ENCODE assay signal across 8 mouse cellular contexts in the genomic region with DNA sequence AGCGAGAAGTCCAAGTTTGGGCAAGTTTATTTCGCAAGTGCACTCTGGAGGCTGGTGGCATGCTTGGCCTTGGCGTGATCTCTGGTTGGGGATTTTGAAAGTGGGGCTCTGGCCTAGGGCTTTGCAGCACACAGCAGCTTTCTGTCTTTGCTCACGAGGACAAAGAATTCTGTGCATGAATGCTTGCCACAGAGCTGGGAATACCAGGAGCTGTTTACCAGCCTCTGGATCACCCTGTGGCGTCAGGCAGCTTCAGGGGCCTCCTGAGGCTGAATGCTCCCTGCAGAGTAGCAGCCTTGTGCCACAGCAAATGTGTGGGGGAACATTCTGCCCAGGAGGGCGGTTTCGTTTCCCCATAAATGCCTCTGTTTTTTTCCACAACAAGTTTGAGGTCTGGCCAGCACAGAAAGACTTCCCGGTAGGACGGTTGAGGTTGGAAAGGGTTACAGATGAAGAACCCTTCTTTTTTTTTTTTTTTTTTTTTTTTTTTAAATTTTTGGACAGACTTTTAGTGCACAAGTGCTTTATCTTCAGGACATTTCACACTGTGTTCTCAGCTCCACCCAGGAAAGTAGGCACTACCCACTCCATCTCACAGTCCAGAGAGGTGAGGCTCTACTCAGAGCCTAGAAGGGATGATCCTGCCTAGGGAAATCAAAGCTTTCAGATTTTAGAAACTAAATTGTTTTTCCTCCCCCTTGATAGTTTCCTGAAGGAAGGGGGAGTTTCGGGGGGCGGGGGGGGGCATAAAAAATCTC. TPM values are rescaled to one million over a fixed set of nuclear protein-coding genes. Genes with fewer than 3 reads are reported as not detected.
DNase-seq lines count a peak whose midpoint lies in the region; ATAC-seq and TF ChIP-seq lines count a peak whose summit lies in the region.

No protein-coding gene starts in this region.

- H3K4me1 ChIP-seq in hindbrain, postnatal 0 days (ENCODE audit: insufficient read depth, low read length), result peaks cover 14% of the 10 kb centered on the region; the same call in 1 of the 2 replicates
- peaks cover 3% of the 10 kb centered on the region; the same call in 1 of the 2 replicates for H3K4me1 ChIP-seq in hindbrain, embryonic 12.5 days
- H3K4me1 ChIP-seq in intestine, embryonic 15.5 days (replicated peaks), result peaks cover 15% of the 10 kb centered on the region; the same call in 1 of the 2 replicates
- 0 out of 2 replicates have a peak, but pooled peaks cover 9% of the 10 kb centered on the region for H3K4me1 ChIP-seq in stomach, embryonic 15.5 days

- H3K4me3 ChIP-seq in hindbrain, postnatal 0 days (ENCODE audit: low read length), result no peak overlapping the region
- H3K4me3 ChIP-seq in hindbrain, embryonic 12.5 days, result no peak overlapping the region
- H3K4me3 ChIP-seq in intestine, embryonic 15.5 days (replicated peaks), result no peak overlapping the region
- H3K4me3 ChIP-seq in stomach, embryonic 15.5 days (replicated peaks), result no peak overlapping the region

- no peak; the same call in 1 of the 2 replicates for ATAC-seq in hindbrain, postnatal 0 days
- no peak for ATAC-seq in hindbrain, embryonic 12.5 days (ENCODE audit: low FRiP score)
- no peak for ATAC-seq in intestine, embryonic 15.5 days
- no peak for ATAC-seq in stomach, embryonic 15.5 days (ENCODE audit: insufficient read depth, low FRiP score, low read depth)

- H3K4me2 ChIP-seq in hindbrain, postnatal 0 days (ENCODE audit: low read depth, low read length), result no peak overlapping the region
- H3K4me2 ChIP-seq in hindbrain, embryonic 12.5 days (replicated peaks), result no peak overlapping the region
- no peak overlapping the region for H3K4me2 ChIP-seq in intestine, embryonic 15.5 days (replicated peaks)
- no peak overlapping the region for H3K4me2 ChIP-seq in stomach, embryonic 15.5 days

- no peaks in the 10 kb centered on the region for H3K36me3 ChIP-seq in hindbrain, postnatal 0 days (ENCODE audit: insufficient read depth, low read length)
- no peaks in the 10 kb centered on the region for H3K36me3 ChIP-seq in hindbrain, embryonic 12.5 days
- H3K36me3 ChIP-seq in intestine, embryonic 15.5 days, result no peaks in the 10 kb centered on the region; the same call in 1 of the 2 replicates
- H3K36me3 ChIP-seq in stomach, embryonic 15.5 days, result 0 out of 2 replicates have a peak, but pooled peaks cover 4% of the 10 kb centered on the region

- 44% methylated on average over 11 of the region's 11 CpGs for WGBS in hindbrain, postnatal 0 days
- WGBS in hindbrain, embryonic 12.5 days, result 57% methylated on average over 11 of the region's 11 CpGs
- 62% methylated on average over 11 of the region's 11 CpGs for WGBS in intestine, embryonic 15.5 days
- WGBS in stomach, embryonic 15.5 days, result 56% methylated on average over 11 of the region's 11 CpGs

- H3K9me3 ChIP-seq in hindbrain, postnatal 0 days (ENCODE audit: low read length), result no peaks in the 10 kb centered on the region
- H3K9me3 ChIP-seq in hindbrain, embryonic 12.5 days (replicated peaks), result no peaks in the 10 kb centered on the region
- no peaks in the 10 kb centered on the region for H3K9me3 ChIP-seq in intestine, embryonic 15.5 days
- H3K9me3 ChIP-seq in stomach, embryonic 15.5 days, result no peaks in the 10 kb centered on the region

- DNase-seq in hindbrain, postnatal 0 days (ENCODE audit: low spot score), result peak; percentile 21
- DNase-seq in NIH3T3 (ENCODE audit: low read depth), result peak; percentile 78
- peak; percentile 96 for DNase-seq in fibroblast of lung, adult 2 months (ENCODE audit: low read depth)
- peak; percentile 66 to 69 for DNase-seq in lung, adult 18-20 months
- DNase-seq in thymus, postnatal 10 days (ENCODE audit: low spot score in 2 of 2), result no peak

- TF ChIP-seq CTCF in hindbrain, postnatal 0 days (IDR thresholded peaks at IDR 0.05; ENCODE audit: low read depth), result no peak

- peak overlapping the region; percentile 51; the same call in 1 of the 2 replicates for H3K27ac ChIP-seq in hindbrain, postnatal 0 days
- no peak overlapping the region; the same call in 1 of the 2 replicates for H3K27ac ChIP-seq in hindbrain, embryonic 12.5 days
- H3K27ac ChIP-seq in intestine, embryonic 15.5 days, result peak overlapping the region; percentile 44; the same call in 1 of the 2 replicates
- H3K27ac ChIP-seq in stomach, embryonic 15.5 days, result peak overlapping the region; percentile 72

- no peak overlapping the region for H3K9ac ChIP-seq in hindbrain, postnatal 0 days (replicated peaks; ENCODE audit: low read length)
- no peak overlapping the region for H3K9ac ChIP-seq in hindbrain, embryonic 12.5 days
- no peak overlapping the region for H3K9ac ChIP-seq in intestine, embryonic 15.5 days
- H3K9ac ChIP-seq in stomach, embryonic 15.5 days, result no peak overlapping the region

- no peaks in the 10 kb centered on the region for H3K27me3 ChIP-seq in hindbrain, postnatal 0 days (ENCODE audit: insufficient read depth, low read length)
- no peaks in the 10 kb centered on the region for H3K27me3 ChIP-seq in hindbrain, embryonic 12.5 days
- H3K27me3 ChIP-seq in intestine, embryonic 15.5 days (replicated peaks), result no peaks in the 10 kb centered on the region
- H3K27me3 ChIP-seq in stomach, embryonic 15.5 days (replicated peaks), result no peaks in the 10 kb centered on the region

RNA-seq across cellular contexts. Expression of a gene that starts 34.1 kb away (rescaled TPM):
- 11.2 and 11.7 TPM in 2 replicates for total RNA-seq in hindbrain, postnatal 0 days (2014; rRNA removed)
- polyA plus RNA-seq in hindbrain, postnatal 0 days (2015; fragmentation: Nextera tagmentation; extraction: Ambion mirVana), result 5.7 and 6.1 TPM in 2 replicates
- 12.7 and 15.4 TPM in 2 replicates for polyA plus RNA-seq in hindbrain, embryonic 12.5 days (2016; fragmentation: Nextera tagmentation; extraction: Ambion mirVana)
- polyA plus RNA-seq in intestine, embryonic 15.5 days (2015; fragmentation: Nextera tagmentation; extraction: Ambion mirVana), result 22.4 and 25.0 TPM in 2 replicates
- 32.2 and 43.5 TPM in 2 replicates for polyA plus RNA-seq in stomach, embryonic 15.5 days (2015; fragmentation: Nextera tagmentation; extraction: Ambion mirVana)

RNA-seq across cellular contexts. Expression of a gene that starts 56.4 kb away (rescaled TPM):
- 442 and 469 TPM in 2 replicates for total RNA-seq in hindbrain, postnatal 0 days (2014; rRNA removed)
- 256 and 260 TPM in 2 replicates for polyA plus RNA-seq in hindbrain, postnatal 0 days (2015; fragmentation: Nextera tagmentation; extraction: Ambion mirVana)
- polyA plus RNA-seq in hindbrain, embryonic 12.5 days (2016; fragmentation: Nextera tagmentation; extraction: Ambion mirVana), result 352 and 372 TPM in 2 replicates
- polyA plus RNA-seq in intestine, embryonic 15.5 days (2015; fragmentation: Nextera tagmentation; extraction: Ambion mirVana), result 436 and 453 TPM in 2 replicates
- polyA plus RNA-seq in stomach, embryonic 15.5 days (2015; fragmentation: Nextera tagmentation; extraction: Ambion mirVana), result 383 and 461 TPM in 2 replicates

Comparison
In these comparisons a context has a peak if more than half of its experiments do, and no peak if none do; other contexts are left out.
1. DNase-seq: peak in hindbrain, postnatal 0 days (single experiment), NIH3T3 (single experiment), fibroblast of lung, adult 2 months (single experiment) and lung, adult 18-20 months (2 of 2); none in thymus, postnatal 10 days (0 of 2).